Mouse (Mus musculus): ENCODE data around the gene Nol3. TPM values are rescaled to one million over a fixed set of nuclear protein-coding genes. Genes with fewer than 3 reads are reported as not detected.
"Not testable (repeated sequence)": the region's sequence is repeated elsewhere in the genome, so short reads cannot be mapped to it uniquely, and the experiment has no call there.

Nol3 gene
- 1.0 and 1.2 TPM in 2 replicates for polyA plus RNA-seq (2014; fragmentation: Nextera tagmentation; extraction: Ambion mirVana)

DNA sequence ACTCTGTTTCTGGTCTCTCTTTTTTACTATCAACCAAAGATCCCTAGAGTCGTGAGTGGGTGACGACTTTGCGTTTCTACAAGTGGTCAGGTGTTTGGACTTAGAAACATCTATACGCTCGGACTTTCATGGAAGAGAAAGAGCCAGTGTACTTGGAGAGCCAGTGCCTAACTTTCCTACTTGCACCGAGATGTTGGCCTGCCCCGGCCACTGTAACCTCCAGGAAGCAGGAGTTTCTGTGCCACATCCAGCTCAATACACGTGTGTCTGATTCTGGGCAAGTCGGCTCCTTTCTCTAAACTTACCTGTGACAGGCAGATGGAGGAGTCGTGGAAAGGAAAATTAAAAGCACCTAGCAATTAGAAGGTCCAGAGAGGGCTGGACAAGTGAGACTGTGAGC is at the start of gene Nol3:
Gene Nol3 (plus strand): TSS at position 301 of the 400 bp plus-strand sequence.
- DNase-seq (ENCODE audit: low spot score) (no peak), ATAC-seq (ENCODE audit: insufficient number of reproducible peaks, low FRiP score, low TSS enrichment, low read depth) (no peak)
- H3K4me1 ChIP-seq (ENCODE audit: control insufficient read depth, insufficient read depth, low read length) = peaks cover 12% of the 10 kb centered on the region
- peak within 1 kb of the TSS; percentile 36 for H3K4me3 ChIP-seq (ENCODE audit: low read depth, low read length)
- 0 out of 2 replicates have a peak within 1 kb of the TSS, but pooled peaks have one; percentile 9 for H3K9ac ChIP-seq (ENCODE audit: low read length)
- WGBS = 7% methylated on average over 10 of the region's 10 CpGs
- H3K4me2 ChIP-seq (ENCODE audit: low read depth, severe bottlenecking) = peak within 1 kb of the TSS; percentile 65
- no peak within 1 kb of the TSS for H3K27ac ChIP-seq (replicated peaks; ENCODE audit: low read depth, low read length)
- H3K9me3 ChIP-seq (ENCODE audit: control insufficient read depth, low read length) = no peaks in the 10 kb centered on the region
- H3K27me3 ChIP-seq (ENCODE audit: control insufficient read depth, insufficient read depth, low read length) = peaks cover 89% of the 10 kb centered on the region
- no peaks in the 10 kb centered on the region for H3K36me3 ChIP-seq (ENCODE audit: control insufficient read depth, insufficient read depth, low read length)

DNA sequence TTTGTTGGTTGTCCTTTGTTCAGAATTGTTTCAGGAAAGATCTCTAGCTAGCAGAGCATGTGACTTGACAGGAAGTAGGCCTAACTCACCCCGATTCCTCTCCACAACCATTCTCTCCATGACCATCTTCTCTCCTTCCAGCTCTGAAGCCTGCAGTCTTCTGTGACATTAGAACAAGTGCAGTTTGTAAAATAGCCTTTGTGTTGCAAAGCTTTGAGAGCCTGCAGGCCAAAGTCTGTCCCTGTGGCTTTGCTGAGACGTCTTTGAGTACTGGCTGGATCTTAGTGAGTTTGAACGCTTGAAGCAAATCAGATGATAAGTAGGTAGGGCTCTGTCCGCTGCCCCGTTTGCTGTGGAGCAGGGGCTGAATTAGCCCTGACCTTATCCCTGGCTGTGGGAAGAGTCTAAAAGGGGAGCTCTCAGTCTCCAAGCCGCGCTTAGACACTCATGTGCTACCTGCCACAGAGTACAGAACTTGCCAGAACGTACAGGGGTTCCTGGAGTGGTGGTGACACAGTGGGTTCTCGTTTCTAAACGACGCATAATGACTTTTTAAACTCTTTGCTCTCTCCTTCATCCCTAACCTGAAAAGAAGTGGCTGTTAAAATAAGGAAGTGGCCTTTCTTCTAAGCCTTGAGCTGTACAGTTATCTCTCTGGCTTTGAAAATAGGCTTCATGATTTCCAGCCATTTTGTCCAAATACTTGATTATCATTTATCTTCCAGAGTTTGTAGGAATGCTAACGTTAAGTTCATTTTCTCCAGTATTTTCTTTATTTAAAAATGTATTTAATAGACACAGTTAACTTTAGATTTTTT is 44.2 kb upstream of the Nol3 start:
- no peak for ATAC-seq (ENCODE audit: insufficient number of reproducible peaks, low FRiP score, low TSS enrichment, low read depth)
- Histone ChIP-seq H3K4me2 (ENCODE audit: low read depth, severe bottlenecking) (no peak overlapping the region), H3K4me1 (ENCODE audit: control insufficient read depth, insufficient read depth, low read length) (no peaks in the 10 kb centered on the region), H3K27me3 (ENCODE audit: control insufficient read depth, insufficient read depth, low read length) (no peaks in the 10 kb centered on the region), H3K9ac (ENCODE audit: low read length) (no peak overlapping the region), H3K27ac (replicated peaks; ENCODE audit: low read depth, low read length) (no peak overlapping the region), H3K4me3 (ENCODE audit: low read depth, low read length) (no peak overlapping the region), H3K36me3 (ENCODE audit: control insufficient read depth, insufficient read depth, low read length) (no peaks in the 10 kb centered on the region; the same call in 1 of the 2 replicates), H3K9me3 (ENCODE audit: control insufficient read depth, low read length) (no peaks in the 10 kb centered on the region)
- no peak for DNase-seq (ENCODE audit: low spot score)
- WGBS = 88% methylated on average over 12 of the region's 12 CpGs

DNA sequence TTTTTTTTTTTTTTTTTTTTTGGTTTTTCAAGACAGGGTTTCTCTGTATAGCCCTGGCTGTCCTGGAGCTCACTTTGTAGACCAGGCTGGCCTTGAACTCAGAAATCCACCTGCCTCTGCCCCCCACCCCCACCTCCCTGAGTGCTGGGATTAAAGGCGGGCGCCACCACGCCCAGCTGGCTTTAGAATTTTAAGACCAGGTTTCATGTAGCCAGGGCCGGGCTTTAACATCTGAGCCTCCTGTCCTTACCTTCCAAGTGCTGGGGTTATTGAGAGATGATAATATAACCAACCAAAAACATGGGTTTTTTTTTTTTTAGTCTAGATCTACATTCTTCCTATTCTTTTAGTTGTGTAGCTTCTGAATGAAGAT is 43.6 kb upstream of the Nol3 start:
- H3K27ac ChIP-seq (replicated peaks; ENCODE audit: low read depth, low read length); H3K4me2 ChIP-seq (ENCODE audit: low read depth, severe bottlenecking); H3K4me3 ChIP-seq (ENCODE audit: low read depth, low read length); H3K4me1 ChIP-seq (ENCODE audit: control insufficient read depth, insufficient read depth, low read length); ATAC-seq (ENCODE audit: insufficient number of reproducible peaks, low FRiP score, low TSS enrichment, low read depth); DNase-seq (ENCODE audit: low spot score); H3K9me3 ChIP-seq (ENCODE audit: control insufficient read depth, low read length); H3K27me3 ChIP-seq (ENCODE audit: control insufficient read depth, insufficient read depth, low read length); H3K36me3 ChIP-seq (ENCODE audit: control insufficient read depth, insufficient read depth, low read length); H3K9ac ChIP-seq (ENCODE audit: low read length): not testable (repeated sequence)
- WGBS = 92% methylated on average over 4 of the region's 4 CpGs

DNA sequence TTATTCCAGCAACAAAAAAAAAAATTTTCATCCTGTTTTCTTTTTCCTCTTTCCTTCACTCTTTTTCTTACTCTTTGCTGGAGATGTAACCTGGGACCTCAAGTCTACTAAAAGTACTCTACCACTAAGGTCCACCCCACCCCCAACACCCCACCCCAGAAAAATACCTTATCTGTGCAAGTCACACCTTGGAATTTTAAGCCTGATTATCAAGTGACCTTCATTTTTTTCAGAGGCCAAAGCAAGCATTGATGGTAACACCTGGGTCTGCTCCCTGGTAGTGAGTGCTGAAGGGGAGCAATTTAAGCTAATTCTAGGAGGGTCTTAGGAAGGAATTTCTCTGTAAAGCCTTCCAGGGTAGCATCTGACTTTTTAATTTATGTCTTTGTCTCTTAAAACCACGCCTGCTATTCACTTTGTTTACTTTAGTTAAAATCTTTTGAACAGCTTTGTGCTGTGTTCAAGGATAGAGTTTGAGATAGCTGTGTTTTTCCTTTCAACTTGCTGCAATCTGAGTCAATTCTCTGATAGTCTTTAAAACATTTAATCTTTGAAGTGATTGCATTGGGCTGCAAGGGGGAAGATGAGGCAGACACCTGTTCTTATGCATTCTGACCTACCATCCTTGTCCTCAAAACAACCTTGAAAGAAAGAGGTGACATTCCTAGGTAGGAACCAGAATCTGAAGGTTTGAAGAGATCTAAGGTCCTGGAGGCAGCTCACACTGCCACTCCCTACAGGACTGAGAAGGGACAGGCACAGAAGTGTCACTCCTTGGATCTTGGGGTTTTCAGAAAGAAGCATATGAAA is 42.6 kb upstream of the Nol3 start:
- Histone ChIP-seq H3K9ac (ENCODE audit: low read length) (no peak overlapping the region), H3K4me1 (ENCODE audit: control insufficient read depth, insufficient read depth, low read length) (no peaks in the 10 kb centered on the region), H3K4me2 (ENCODE audit: low read depth, severe bottlenecking) (no peak overlapping the region), H3K27me3 (ENCODE audit: control insufficient read depth, insufficient read depth, low read length) (no peaks in the 10 kb centered on the region), H3K4me3 (ENCODE audit: low read depth, low read length) (no peak overlapping the region), H3K27ac (replicated peaks; ENCODE audit: low read depth, low read length) (no peak overlapping the region), H3K36me3 (ENCODE audit: control insufficient read depth, insufficient read depth, low read length) (no peaks in the 10 kb centered on the region; the same call in 1 of the 2 replicates), H3K9me3 (ENCODE audit: control insufficient read depth, low read length) (no peaks in the 10 kb centered on the region)
- ATAC-seq (ENCODE audit: insufficient number of reproducible peaks, low FRiP score, low TSS enrichment, low read depth) (no peak), DNase-seq (ENCODE audit: low spot score) (no peak)
- 49% methylated on average over 1 of the region's 1 CpGs for WGBS

DNA sequence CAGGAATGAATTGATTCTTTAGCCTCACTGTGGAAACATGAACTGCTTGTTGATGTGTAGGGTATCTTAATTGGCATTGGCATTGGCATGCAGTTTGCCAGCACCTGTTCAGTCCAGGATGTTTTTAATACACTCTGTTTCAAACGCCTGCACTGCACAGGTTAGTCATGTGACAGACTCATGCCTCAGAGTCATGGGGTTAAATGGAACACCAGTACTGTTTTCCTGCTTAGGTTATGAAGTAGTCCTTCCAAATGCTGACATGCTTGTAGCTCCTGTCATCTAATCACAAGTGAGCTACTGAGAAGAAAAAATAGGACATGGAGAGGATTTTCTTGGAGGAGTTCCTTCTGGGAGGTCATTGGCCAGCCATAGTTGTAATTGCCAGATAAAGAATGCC is 40.7 kb upstream of the Nol3 start:
- Histone ChIP-seq H3K4me2 (ENCODE audit: low read depth, severe bottlenecking) (no peak overlapping the region), H3K36me3 (ENCODE audit: control insufficient read depth, insufficient read depth, low read length) (no peaks in the 10 kb centered on the region; the same call in 1 of the 2 replicates), H3K27ac (replicated peaks; ENCODE audit: low read depth, low read length) (no peak overlapping the region), H3K4me3 (ENCODE audit: low read depth, low read length) (no peak overlapping the region), H3K27me3 (ENCODE audit: control insufficient read depth, insufficient read depth, low read length) (no peaks in the 10 kb centered on the region), H3K9me3 (ENCODE audit: control insufficient read depth, low read length) (no peaks in the 10 kb centered on the region), H3K9ac (ENCODE audit: low read length) (no peak overlapping the region), H3K4me1 (ENCODE audit: control insufficient read depth, insufficient read depth, low read length) (no peaks in the 10 kb centered on the region)
- DNase-seq (ENCODE audit: low spot score) (no peak), ATAC-seq (ENCODE audit: insufficient number of reproducible peaks, low FRiP score, low TSS enrichment, low read depth) (no peak)
- 81% methylated on average over 1 of the region's 1 CpGs for WGBS

DNA sequence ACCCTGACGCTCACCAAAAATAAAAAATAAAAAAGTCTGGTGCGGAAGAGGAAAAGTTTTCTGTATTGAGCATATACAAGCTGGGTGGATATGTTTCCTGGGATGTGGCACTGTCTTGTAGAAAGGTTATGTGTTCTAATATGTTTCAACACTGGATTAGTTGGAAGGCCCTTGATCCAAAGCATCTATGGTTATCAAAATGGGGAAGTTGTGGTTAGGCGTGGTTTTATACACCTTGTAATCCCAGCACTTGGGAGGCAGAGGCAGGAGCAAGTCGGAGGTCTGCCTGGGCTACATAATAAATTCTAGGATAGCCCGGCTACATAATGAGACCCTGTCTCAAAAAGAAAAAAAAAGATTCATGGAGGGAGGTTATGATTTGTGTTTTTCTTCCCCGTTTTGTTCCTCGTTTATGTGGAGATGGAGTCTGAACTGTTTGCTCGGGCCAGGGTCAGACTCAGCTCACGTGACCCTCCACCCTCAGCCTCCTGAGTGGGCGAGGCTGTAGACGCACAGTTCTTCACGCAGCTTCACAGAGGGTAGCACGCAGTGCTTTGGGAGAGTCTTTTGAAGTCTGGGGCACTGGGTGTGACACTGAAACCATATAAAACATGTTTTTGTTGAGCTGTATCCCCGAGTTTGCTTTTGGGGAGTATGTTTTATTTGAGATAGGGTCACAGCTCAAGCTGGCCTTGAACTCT is 38.3 kb upstream of the Nol3 start:
- ATAC-seq (ENCODE audit: insufficient number of reproducible peaks, low FRiP score, low TSS enrichment, low read depth) = no peak
- no peak for DNase-seq (ENCODE audit: low spot score)
- H3K9me3 ChIP-seq (ENCODE audit: control insufficient read depth, low read length) = no peaks in the 10 kb centered on the region
- no peak overlapping the region for H3K4me2 ChIP-seq (ENCODE audit: low read depth, severe bottlenecking)
- H3K4me1 ChIP-seq (ENCODE audit: control insufficient read depth, insufficient read depth, low read length) = no peaks in the 10 kb centered on the region
- H3K9ac ChIP-seq (ENCODE audit: low read length) = no peak overlapping the region
- no peak overlapping the region for H3K27ac ChIP-seq (replicated peaks; ENCODE audit: low read depth, low read length)
- no peak overlapping the region for H3K4me3 ChIP-seq (ENCODE audit: low read depth, low read length)
- no peaks in the 10 kb centered on the region for H3K27me3 ChIP-seq (ENCODE audit: control insufficient read depth, insufficient read depth, low read length)
- 93% methylated on average over 14 of the region's 14 CpGs for WGBS
- H3K36me3 ChIP-seq (ENCODE audit: control insufficient read depth, insufficient read depth, low read length) = no peaks in the 10 kb centered on the region; the same call in 1 of the 2 replicates

DNA sequence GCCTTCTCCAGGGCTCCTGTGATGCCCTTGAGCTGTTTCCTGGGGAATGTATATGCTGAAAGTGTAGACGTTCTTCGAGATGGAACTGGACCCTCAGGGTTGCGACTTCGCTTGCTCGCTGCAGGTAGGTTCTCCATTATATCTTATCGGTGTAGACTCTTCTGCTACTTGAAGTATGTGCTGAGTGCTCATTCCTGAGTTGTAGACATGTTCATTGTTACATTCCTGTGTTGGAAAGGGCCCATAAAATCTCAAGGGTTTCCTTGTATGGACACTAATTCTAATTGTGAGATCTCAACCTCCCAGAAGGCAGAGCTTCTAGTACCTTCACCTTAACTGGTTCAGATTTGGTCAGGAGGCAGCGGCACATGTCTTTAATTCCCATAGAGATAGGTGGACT is 34.9 kb upstream of the Nol3 start:
- 98% methylated on average over 7 of the region's 7 CpGs for WGBS
- Histone ChIP-seq H3K9me3 (ENCODE audit: control insufficient read depth, low read length) (no peaks in the 10 kb centered on the region), H3K4me2 (ENCODE audit: low read depth, severe bottlenecking) (no peak overlapping the region), H3K4me1 (ENCODE audit: control insufficient read depth, insufficient read depth, low read length) (no peaks in the 10 kb centered on the region), H3K4me3 (ENCODE audit: low read depth, low read length) (no peak overlapping the region), H3K27ac (replicated peaks; ENCODE audit: low read depth, low read length) (no peak overlapping the region), H3K9ac (ENCODE audit: low read length) (no peak overlapping the region), H3K36me3 (ENCODE audit: control insufficient read depth, insufficient read depth, low read length) (no peaks in the 10 kb centered on the region), H3K27me3 (ENCODE audit: control insufficient read depth, insufficient read depth, low read length) (no peaks in the 10 kb centered on the region)
- DNase-seq (ENCODE audit: low spot score) = no peak
- no peak for ATAC-seq (ENCODE audit: insufficient number of reproducible peaks, low FRiP score, low TSS enrichment, low read depth)

DNA sequence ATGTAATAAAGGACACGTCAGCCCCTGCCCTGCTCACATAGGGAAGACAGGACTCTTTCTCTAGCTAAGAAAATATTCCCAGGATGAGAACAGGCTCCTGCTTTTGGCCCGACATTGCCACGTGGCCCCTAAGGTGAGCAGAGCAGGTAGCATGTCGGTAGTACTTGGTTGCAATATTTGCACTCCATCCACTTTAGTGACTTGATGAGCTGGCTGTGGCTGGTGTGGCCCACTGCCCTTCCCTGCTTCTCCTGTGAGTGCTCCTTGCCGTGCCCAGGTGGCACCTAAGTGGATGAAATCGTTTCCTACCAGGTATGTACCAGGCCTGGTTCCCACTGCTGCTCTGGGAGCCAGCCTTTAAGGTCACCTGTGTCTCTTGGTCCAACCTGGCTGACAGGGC is 24.0 kb upstream of the Nol3 start:
- H3K9ac ChIP-seq (ENCODE audit: low read length) = no peak overlapping the region
- no peak for ATAC-seq (ENCODE audit: insufficient number of reproducible peaks, low FRiP score, low TSS enrichment, low read depth)
- no peak for DNase-seq (ENCODE audit: low spot score)
- H3K4me3 ChIP-seq (ENCODE audit: low read depth, low read length) = no peak overlapping the region
- WGBS = 96% methylated on average over 6 of the region's 6 CpGs
- no peak overlapping the region for H3K27ac ChIP-seq (replicated peaks; ENCODE audit: low read depth, low read length)
- peaks cover 7% of the 10 kb centered on the region; the same call in 1 of the 2 replicates for H3K27me3 ChIP-seq (ENCODE audit: control insufficient read depth, insufficient read depth, low read length)
- H3K4me2 ChIP-seq (ENCODE audit: low read depth, severe bottlenecking) = no peak overlapping the region
- H3K9me3 ChIP-seq (ENCODE audit: control insufficient read depth, low read length) = no peaks in the 10 kb centered on the region
- peaks cover 16% of the 10 kb centered on the region for H3K36me3 ChIP-seq (ENCODE audit: control insufficient read depth, insufficient read depth, low read length)
- H3K4me1 ChIP-seq (ENCODE audit: control insufficient read depth, insufficient read depth, low read length) = peaks cover 5% of the 10 kb centered on the region; the same call in 1 of the 2 replicates
